Mouse (Mus musculus) megakaryocyte, embryonic 14.5 days (primary cell): ENCODE data around the gene Ldhc. TPM values are rescaled to one million over a fixed set of nuclear protein-coding genes. Genes with fewer than 3 reads are reported as not detected.
A peak's percentile ranks its signal among the peaks of the same experiment; 100 is the strongest.
"Not testable (repeated sequence)": the region's sequence is repeated elsewhere in the genome, so short reads cannot be mapped to it uniquely, and the experiment has no call there.

ENCODE experiments used
- H3K27me3 ChIP-seq: replicated peaks from 2 replicates; pipeline ENCODE3; 2012; ENCODE audit warnings: inconsistent platforms
- H3K36me3 ChIP-seq: replicated peaks from 2 replicates; pipeline ENCODE3; 2012; ENCODE audit warnings: low read length, inconsistent platforms, mixed read lengths
- H3K4me1 ChIP-seq: 2 replicates; pipeline ENCODE4 v1.6.1; 2012; ENCODE audit warnings: inconsistent platforms
- H3K4me3 ChIP-seq: replicated peaks from 2 replicates; pipeline ENCODE3; 2012; ENCODE audit warnings: moderate library complexity, mild to moderate bottlenecking, inconsistent platforms
- H3K9me3 ChIP-seq: 2 replicates; pipeline ENCODE4 v1.6.1; 2012; ENCODE audit warnings: inconsistent platforms
- FLI1 ChIP-seq: IDR thresholded peaks from 2 replicates; pipeline ENCODE4 v1.6.1; 2012; ENCODE audit warnings: low read length, inconsistent platforms, mixed read lengths
- GATA1 ChIP-seq: IDR thresholded peaks from 3 replicates; pipeline ENCODE4 v1.6.1; 2012; ENCODE audit warnings: mixed read lengths, low read length, inconsistent platforms, borderline replicate concordance
- polyA plus RNA-seq: library from polyadenylated mRNA; stranded (reverse); fragments of >175 nt; gene quantifications from 2 replicates; pipeline ENCODE4 v1.2.3, GENCODE M21; 2012; ENCODE audit warnings: low replicate concordance; ENCODE audit not compliant: insufficient read depth

Gene Ldhc
- polyA plus RNA-seq = 0.35 TPM in 1 of 2 replicates, not detected in the other

- H3K9me3 ChIP-seq = peaks cover 8% of the 10 kb centered on the region; the same call in 1 of the 2 replicates
- H3K36me3 ChIP-seq = peaks cover 5% of the 10 kb centered on the region
- H3K27me3 ChIP-seq = peaks cover 3% of the 10 kb centered on the region
- no peak within 1 kb of the TSS for H3K4me3 ChIP-seq
- H3K4me1 ChIP-seq = peaks cover 27% of the 10 kb centered on the region
- TF ChIP-seq GATA1 (no peak), FLI1 (no peak)
Observed at GRCm38 (mm10) chr7:46860996-46861395, at the start of gene Ldhc. Gene Ldhc, plus strand, starts transcription at chr7:46861203.

GRCm38 (mm10) chr7:46814012-46814411 is 47.0 kb upstream of the Ldhc start:
- Histone ChIP-seq H3K36me3 (peaks cover 90% of the 10 kb centered on the region), H3K4me1 (no peaks in the 10 kb centered on the region), H3K27me3 (no peaks in the 10 kb centered on the region), H3K4me3 (no peak overlapping the region), H3K9me3 (no peaks in the 10 kb centered on the region)
- no peak for TF ChIP-seq GATA1
- no peak for TF ChIP-seq FLI1

- H3K36me3 ChIP-seq = peaks cover 76% of the 10 kb centered on the region
- H3K4me1 ChIP-seq = peaks cover 32% of the 10 kb centered on the region
- H3K4me3 ChIP-seq, H3K27me3 ChIP-seq, H3K9me3 ChIP-seq: not testable (repeated sequence)
Observed at GRCm38 (mm10) chr7:46820876-46821632, 39.9 kb upstream of the Ldhc start.

GRCm38 (mm10) chr7:46827046-46827802 is 33.8 kb upstream of the Ldhc start:
- H3K4me1 ChIP-seq = peaks cover 82% of the 10 kb centered on the region
- H3K4me3 ChIP-seq = no peak overlapping the region
- no peaks in the 10 kb centered on the region for H3K9me3 ChIP-seq
- peaks cover 25% of the 10 kb centered on the region for H3K36me3 ChIP-seq
- TF ChIP-seq FLI1 = no peak
- TF ChIP-seq GATA1 = no peak
- H3K27me3 ChIP-seq = no peaks in the 10 kb centered on the region

- H3K36me3 ChIP-seq = peaks cover 20% of the 10 kb centered on the region
- no peaks in the 10 kb centered on the region for H3K9me3 ChIP-seq
- TF ChIP-seq FLI1 (no peak), GATA1 (no peak)
- H3K27me3 ChIP-seq = no peaks in the 10 kb centered on the region
- peaks cover 82% of the 10 kb centered on the region for H3K4me1 ChIP-seq
- H3K4me3 ChIP-seq = no peak overlapping the region
Observed at GRCm38 (mm10) chr7:46827803-46828184, 33.2 kb upstream of the Ldhc start.

- TF ChIP-seq FLI1 (no peak), GATA1 (no peak)
- peaks cover 2% of the 10 kb centered on the region for H3K36me3 ChIP-seq
- H3K4me3 ChIP-seq = no peak overlapping the region
- no peaks in the 10 kb centered on the region for H3K27me3 ChIP-seq
- peaks cover 92% of the 10 kb centered on the region for H3K4me1 ChIP-seq
- no peaks in the 10 kb centered on the region for H3K9me3 ChIP-seq
Observed at GRCm38 (mm10) chr7:46829911-46830310, 31.1 kb upstream of the Ldhc start.

GRCm38 (mm10) chr7:46830799-46831590 is 30.0 kb upstream of the Ldhc start:
- peak overlapping the region; percentile 90 for H3K4me3 ChIP-seq
- no peaks in the 10 kb centered on the region for H3K9me3 ChIP-seq
- H3K4me1 ChIP-seq = peaks cover 94% of the 10 kb centered on the region
- no peaks in the 10 kb centered on the region for H3K36me3 ChIP-seq
- H3K27me3 ChIP-seq = no peaks in the 10 kb centered on the region
- no peak for TF ChIP-seq FLI1
- TF ChIP-seq GATA1 = peak; percentile 79; the same call in 2 of the 3 replicates

GRCm38 (mm10) chr7:46831693-46832092 is 29.3 kb upstream of the Ldhc start:
- Histone ChIP-seq H3K27me3 (no peaks in the 10 kb centered on the region), H3K4me3 (peak overlapping the region; percentile 86), H3K9me3 (no peaks in the 10 kb centered on the region), H3K36me3 (no peaks in the 10 kb centered on the region), H3K4me1 (peaks cover 97% of the 10 kb centered on the region)
- TF ChIP-seq GATA1 = no peak
- TF ChIP-seq FLI1 = no peak

GRCm38 (mm10) chr7:46832112-46832810 is 28.7 kb upstream of the Ldhc start:
- Histone ChIP-seq H3K4me3 (peak overlapping the region; percentile 14), H3K4me1 (peaks cover 99% of the 10 kb centered on the region)
- H3K36me3 ChIP-seq, H3K9me3 ChIP-seq, H3K27me3 ChIP-seq: not testable (repeated sequence)
